Mouse (Mus musculus) cerebellum, adult 2 months (tissue): ENCODE measurements around the gene Sfn.

Experiments used
- CTCF ChIP-seq: fragments of 200-500 bp; IDR thresholded peaks from 2 replicates; pipeline ENCODE4 v1.5.1; 2011; ENCODE audit warnings: low read depth, mild to moderate bottlenecking, control low read depth, low read length, moderate library complexity, borderline replicate concordance; ENCODE audit not compliant: insufficient read depth
- POLR2A ChIP-seq: fragments of 200-500 bp; IDR thresholded peaks from 2 replicates; pipeline ENCODE4 v1.6.1; 2011; ENCODE audit warnings: low read length, control low read depth, borderline replicate concordance; ENCODE audit not compliant: insufficient read depth

DNA sequence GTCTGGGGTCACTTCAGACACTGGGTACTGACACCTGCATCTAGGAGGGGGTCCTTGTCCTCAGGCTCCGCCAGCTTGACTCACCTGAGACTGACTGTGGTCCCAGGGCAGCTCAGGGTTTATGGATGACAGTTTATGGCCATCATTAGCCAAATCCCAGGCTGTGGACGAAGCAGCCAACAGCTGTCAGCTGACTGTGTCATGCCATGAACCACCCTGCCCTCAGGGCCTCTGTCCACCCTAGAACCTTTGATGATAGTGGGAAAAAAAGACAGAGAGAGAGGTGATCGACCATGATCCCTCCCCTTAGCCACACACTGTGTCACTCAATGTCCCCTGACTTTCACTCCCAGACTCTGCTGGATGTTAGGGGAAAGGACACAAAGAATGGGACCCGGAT, 40.3 kb downstream of the Sfn start:
- TF ChIP-seq CTCF: no peak
- TF ChIP-seq POLR2A: no peak
